Mouse (Mus musculus) ES-E14 (cell line): ENCODE data around the gene Hp1bp3.

Experiments
- HCFC1 ChIP-seq: IDR thresholded peaks from 2 replicates; pipeline ENCODE4 v1.6.1; 2012; ENCODE audit warnings: low read length, inconsistent platforms, borderline replicate concordance; ENCODE audit not compliant: insufficient read depth
- MAFK ChIP-seq: IDR thresholded peaks from 2 replicates; pipeline ENCODE4 v1.6.1; 2014; ENCODE audit warnings: mild to moderate bottlenecking, low read depth, low read length, inconsistent platforms; ENCODE audit not compliant: insufficient read depth
- ZC3H11A ChIP-seq: IDR thresholded peaks from 2 replicates; pipeline ENCODE4 v1.6.1; 2012; ENCODE audit warnings: low read depth, mild to moderate bottlenecking, inconsistent platforms, low read length, borderline replicate concordance
- ZNF384 ChIP-seq: IDR thresholded peaks from 2 replicates; pipeline ENCODE4 v1.6.1; 2012; ENCODE audit warnings: low read depth, low read length, inconsistent platforms

DNA sequence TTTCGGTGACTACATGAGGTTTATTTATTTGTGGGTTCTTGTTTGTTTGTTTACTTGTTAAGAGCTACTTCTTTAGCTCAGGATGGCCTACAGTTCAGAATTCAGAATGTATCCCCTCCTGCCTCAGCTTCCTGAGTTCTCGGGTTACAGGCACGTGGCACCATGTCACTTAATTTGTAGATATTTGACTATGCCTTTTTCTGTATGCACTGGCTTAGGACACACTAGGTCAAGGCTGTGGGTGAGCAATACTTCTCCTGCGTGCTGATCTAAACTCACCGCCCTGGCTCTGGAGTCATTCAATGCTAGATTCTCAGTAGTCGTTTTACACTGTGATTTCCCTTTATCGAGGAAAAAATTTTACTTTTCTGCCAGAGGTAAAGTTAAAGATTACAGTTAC lies 4.7 kb downstream of the Hp1bp3 start:
- TF ChIP-seq ZNF384 (no peak), MAFK (no peak), HCFC1 (no peak), ZC3H11A (no peak)
